In the genomic region with DNA sequence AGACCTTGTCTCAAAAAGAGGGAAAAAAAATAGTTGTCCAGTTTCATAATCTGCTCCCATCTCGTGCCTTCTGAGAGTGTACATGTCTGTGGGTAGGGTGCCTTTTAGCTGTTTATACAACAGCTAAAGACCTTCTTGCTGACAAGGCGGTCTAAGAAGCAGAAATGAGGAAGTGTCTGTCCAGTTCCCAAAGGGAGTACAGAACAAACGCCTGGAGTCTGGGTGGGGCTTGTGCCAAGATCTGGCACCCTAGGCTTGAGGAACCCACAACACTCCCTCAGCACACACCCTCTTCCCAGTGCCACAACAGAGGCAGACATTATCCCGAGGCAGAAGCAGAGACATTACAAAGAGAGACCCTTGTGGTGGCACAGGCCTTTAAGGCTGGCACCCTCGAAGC, we compare ENCODE assay signal across 14 mouse cellular contexts. TPM values are rescaled to one million over a fixed set of nuclear protein-coding genes. Genes with fewer than 3 reads are reported as not detected.
A peak's percentile ranks its signal among the peaks of the same experiment; 100 is the strongest.
DNase-seq lines count a peak whose midpoint lies in the region; ATAC-seq and TF ChIP-seq lines count a peak whose summit lies in the region.
"Had no signal": no experiment of that assay in that cellular context is flagged by ENCODE, and none has a peak within 500 bp of the region (broad histone marks: within the 10 kb centered on the region; RNA-seq: fewer than 3 reads in every experiment).

No protein-coding gene starts in this region.

- no peak overlapping the region for H3K4me2 ChIP-seq in heart, embryonic 11.5 days
- no peak overlapping the region for H3K4me2 ChIP-seq in lung, postnatal 0 days (replicated peaks; ENCODE audit: low read depth, low read length)
- H3K4me2 ChIP-seq in stomach, postnatal 0 days (replicated peaks; ENCODE audit: low read depth), result no peak overlapping the region
- H3K4me2 ChIP-seq: forebrain, embryonic 13.5 days; hindbrain, embryonic 12.5 days; limb, embryonic 15.5 days had no signal

- WGBS in heart, embryonic 11.5 days (ENCODE audit: insufficient replicate concordance), result 77% methylated on average over 5 of the region's 5 CpGs
- WGBS in lung, postnatal 0 days, result 34% methylated on average over 5 of the region's 5 CpGs
- WGBS in stomach, postnatal 0 days, result 45% methylated on average over 5 of the region's 5 CpGs

- no peaks in the 10 kb centered on the region for H3K9me3 ChIP-seq in heart, embryonic 11.5 days (replicated peaks; ENCODE audit: control insufficient read depth, low read length)
- no peaks in the 10 kb centered on the region for H3K9me3 ChIP-seq in lung, postnatal 0 days (ENCODE audit: low read length)
- no peaks in the 10 kb centered on the region for H3K9me3 ChIP-seq in stomach, postnatal 0 days (ENCODE audit: control insufficient read depth, low read length)
- H3K9me3 ChIP-seq: forebrain, embryonic 13.5 days; hindbrain, embryonic 12.5 days; limb, embryonic 15.5 days; megakaryocyte, embryonic 14.5 days had no signal

- no peak overlapping the region for H3K9ac ChIP-seq in heart, embryonic 11.5 days (ENCODE audit: low read depth, low read length)
- H3K9ac ChIP-seq in lung, postnatal 0 days (replicated peaks; ENCODE audit: low read depth), result no peak overlapping the region
- no peak overlapping the region for H3K9ac ChIP-seq in stomach, postnatal 0 days (ENCODE audit: low read length)
- H3K9ac ChIP-seq: forebrain, embryonic 13.5 days; hindbrain, embryonic 12.5 days; limb, embryonic 15.5 days had no signal

- H3K4me3 ChIP-seq in heart, embryonic 11.5 days (ENCODE audit: low read depth, low read length), result no peak overlapping the region
- H3K4me3 ChIP-seq in lung, postnatal 0 days (ENCODE audit: low read depth, low read length), result no peak overlapping the region
- no peak overlapping the region for H3K4me3 ChIP-seq in stomach, postnatal 0 days (ENCODE audit: low read depth, low read length)
- H3K4me3 ChIP-seq: forebrain, embryonic 13.5 days; hindbrain, embryonic 12.5 days; limb, embryonic 15.5 days; megakaryocyte, embryonic 14.5 days had no signal

- no peaks in the 10 kb centered on the region for H3K27me3 ChIP-seq in heart, embryonic 11.5 days (ENCODE audit: control insufficient read depth, insufficient read depth, low read length)
- no peaks in the 10 kb centered on the region for H3K27me3 ChIP-seq in lung, postnatal 0 days (replicated peaks; ENCODE audit: insufficient read depth, low read length)
- H3K27me3 ChIP-seq in stomach, postnatal 0 days (ENCODE audit: control insufficient read depth, insufficient read depth, low read length), result no peaks in the 10 kb centered on the region

- no peak for TF ChIP-seq EP300 in lung, postnatal 0 days (IDR thresholded peaks at IDR 0.05)
- TF ChIP-seq EP300 in stomach, postnatal 0 days (optimal IDR thresholded peaks at IDR 0.05), result no peak

- peak; percentile 14 to 19 for DNase-seq in heart, postnatal 10 days
- peak; percentile 60 for DNase-seq in lung, postnatal 0 days (ENCODE audit: low spot score)
- DNase-seq in lung, postnatal 25 days (ENCODE audit: low spot score), result no peak
- peak; percentile 39 for DNase-seq in stomach, postnatal 0 days (ENCODE audit: low spot score)
- no peak for DNase-seq in layer of hippocampus, adult 9-10 months (ENCODE audit: low spot score)
- DNase-seq in layer of hippocampus, adult 18-20 months (ENCODE audit: low spot score in 2 of 2), result no peak
- DNase-seq: spleen, adult 18-20 months had no signal

- intact Hi-C loops in heart, postnatal 10 days (cut with DNase I), result no loop called here

- no peak overlapping the region for H3K27ac ChIP-seq in heart, embryonic 11.5 days (ENCODE audit: low read depth, low read length)
- peak overlapping the region; percentile 48; the same call in 1 of the 2 replicates for H3K27ac ChIP-seq in lung, postnatal 0 days (ENCODE audit: low read length)
- H3K27ac ChIP-seq in stomach, postnatal 0 days (replicated peaks), result no peak overlapping the region
- H3K27ac ChIP-seq: forebrain, embryonic 13.5 days; hindbrain, embryonic 12.5 days; limb, embryonic 15.5 days had no signal

- no peak for ATAC-seq in heart, embryonic 11.5 days (replicated peaks; ENCODE audit: insufficient number of reproducible peaks, low FRiP score, low TSS enrichment)
- ATAC-seq in lung, postnatal 0 days, result no peak
- ATAC-seq in granulocyte monocyte progenitor cell, adult 5-6 weeks (replicated peaks; ENCODE audit: poor library complexity, severe bottlenecking), result peak; percentile 70
- ATAC-seq in stomach, postnatal 0 days (ENCODE audit: low FRiP score, low TSS enrichment), result peak; percentile 23; the same call in 1 of the 2 replicates
- ATAC-seq: forebrain, embryonic 13.5 days; inflammation-experienced regulatory T-cells, adult 6 months had no signal

- peaks cover 5% of the 10 kb centered on the region; the same call in 1 of the 2 replicates for H3K4me1 ChIP-seq in heart, embryonic 11.5 days (ENCODE audit: control insufficient read depth, insufficient read depth, low read length)
- peaks cover 25% of the 10 kb centered on the region for H3K4me1 ChIP-seq in lung, postnatal 0 days (ENCODE audit: insufficient read depth, low read depth, low read length)
- peaks cover 5% of the 10 kb centered on the region; the same call in 1 of the 2 replicates for H3K4me1 ChIP-seq in stomach, postnatal 0 days (replicated peaks; ENCODE audit: control insufficient read depth, insufficient read depth)

- no peak for TF ChIP-seq CTCF in lung, postnatal 0 days (IDR thresholded peaks at IDR 0.05)
- TF ChIP-seq CTCF in stomach, postnatal 0 days (IDR thresholded peaks at IDR 0.05; ENCODE audit: low read depth), result no peak

- no peaks in the 10 kb centered on the region for H3K36me3 ChIP-seq in heart, embryonic 11.5 days (ENCODE audit: control insufficient read depth, insufficient read depth, low read length)
- no peaks in the 10 kb centered on the region for H3K36me3 ChIP-seq in lung, postnatal 0 days (ENCODE audit: insufficient read depth, low read length)
- no peaks in the 10 kb centered on the region for H3K36me3 ChIP-seq in stomach, postnatal 0 days (ENCODE audit: control insufficient read depth, insufficient read depth, low read length)
- H3K36me3 ChIP-seq: hindbrain, embryonic 12.5 days; limb, embryonic 15.5 days had no signal

RNA-seq across cellular contexts. Expression of gene Tmem37, which starts 1.6 kb away (rescaled TPM):
- 1 to 10 TPM; 4.2 to 6.2 TPM for total RNA-seq in heart, postnatal 10 days (2021)
- 19.1 and 19.6 TPM in 2 replicates for polyA plus RNA-seq in heart, embryonic 11.5 days (2014; fragmentation: Nextera tagmentation; extraction: Ambion mirVana)
- polyA plus RNA-seq in lung, postnatal 0 days (2015; fragmentation: Nextera tagmentation; extraction: Ambion mirVana), result 121 and 127 TPM in 2 replicates
- 1.3 TPM in 1 of 2 replicates, not detected in the other for total RNA-seq in granulocyte monocyte progenitor cell, adult 5-6 weeks (2014; fragmentation: Nextera tagmentation)
- 0.65 TPM in 1 of 2 replicates, not detected in the other for total RNA-seq in granulocyte monocyte progenitor cell, adult 5-6 weeks (2017)
- polyA plus RNA-seq in stomach, postnatal 0 days (2015; fragmentation: Nextera tagmentation; extraction: Ambion mirVana), result 7.8 and 8.8 TPM in 2 replicates
- total RNA-seq in layer of hippocampus, adult 18-20 months (2021), result 1 to 10 TPM; 1.2 to 1.5 TPM

RNA-seq across cellular contexts. Expression of gene Dbi, which starts 45.4 kb away (rescaled TPM):
- 100 to 1,000 TPM; 424 to 472 TPM for total RNA-seq in heart, postnatal 10 days (2021)
- 639 and 662 TPM in 2 replicates for polyA plus RNA-seq in heart, embryonic 11.5 days (2014; fragmentation: Nextera tagmentation; extraction: Ambion mirVana)
- polyA plus RNA-seq in lung, postnatal 0 days (2015; fragmentation: Nextera tagmentation; extraction: Ambion mirVana), result 646 and 687 TPM in 2 replicates
- 410 and 536 TPM in 2 replicates for total RNA-seq in granulocyte monocyte progenitor cell, adult 5-6 weeks (2014; fragmentation: Nextera tagmentation)
- total RNA-seq in granulocyte monocyte progenitor cell, adult 5-6 weeks (2017), result 307 and 413 TPM in 2 replicates
- 1,663 and 1,741 TPM in 2 replicates for polyA plus RNA-seq in stomach, postnatal 0 days (2015; fragmentation: Nextera tagmentation; extraction: Ambion mirVana)
- total RNA-seq in layer of hippocampus, adult 18-20 months (2021), result 100 to 1,000 TPM; 351 to 386 TPM

RNA-seq across cellular contexts. Expression of gene 3110009E18Rik, which starts 45.5 kb away (rescaled TPM):
- 1 to 10 TPM; 4.5 to 7.0 TPM for total RNA-seq in heart, postnatal 10 days (2021)
- 11.8 and 13.1 TPM in 2 replicates for polyA plus RNA-seq in heart, embryonic 11.5 days (2014; fragmentation: Nextera tagmentation; extraction: Ambion mirVana)
- polyA plus RNA-seq in lung, postnatal 0 days (2015; fragmentation: Nextera tagmentation; extraction: Ambion mirVana), result 10.7 and 12.5 TPM in 2 replicates
- total RNA-seq in granulocyte monocyte progenitor cell, adult 5-6 weeks (2014; fragmentation: Nextera tagmentation), result 11.4 and 12.2 TPM in 2 replicates
- total RNA-seq in granulocyte monocyte progenitor cell, adult 5-6 weeks (2017), result 2.2 and 4.5 TPM in 2 replicates
- polyA plus RNA-seq in stomach, postnatal 0 days (2015; fragmentation: Nextera tagmentation; extraction: Ambion mirVana), result 10.1 and 11.9 TPM in 2 replicates
- 1 to 10 TPM; 6.7 to 7.8 TPM for total RNA-seq in layer of hippocampus, adult 18-20 months (2021)

Comparison
In these comparisons a context has a peak if more than half of its experiments do, and no peak if none do; other contexts are left out.
1. DNase-seq: peak in heart, postnatal 10 days (2 of 2), lung, postnatal 0 days (single experiment) and stomach, postnatal 0 days (single experiment); none in lung, postnatal 25 days (single experiment), layer of hippocampus, adult 9-10 months (single experiment) and layer of hippocampus, adult 18-20 months (0 of 2).
2. ATAC-seq: peak in granulocyte monocyte progenitor cell, adult 5-6 weeks (single experiment) and stomach, postnatal 0 days (single experiment); none in heart, embryonic 11.5 days (single experiment) and lung, postnatal 0 days (single experiment).